Mouse (Mus musculus): Measurements from ENCODE around the gene Gm17571. TPM values are rescaled to one million over a fixed set of nuclear protein-coding genes. Genes with fewer than 3 reads are reported as not detected.

Gene Gm17571
- polyA plus RNA-seq, 1 experiment from 2014 or later = not detected

DNA sequence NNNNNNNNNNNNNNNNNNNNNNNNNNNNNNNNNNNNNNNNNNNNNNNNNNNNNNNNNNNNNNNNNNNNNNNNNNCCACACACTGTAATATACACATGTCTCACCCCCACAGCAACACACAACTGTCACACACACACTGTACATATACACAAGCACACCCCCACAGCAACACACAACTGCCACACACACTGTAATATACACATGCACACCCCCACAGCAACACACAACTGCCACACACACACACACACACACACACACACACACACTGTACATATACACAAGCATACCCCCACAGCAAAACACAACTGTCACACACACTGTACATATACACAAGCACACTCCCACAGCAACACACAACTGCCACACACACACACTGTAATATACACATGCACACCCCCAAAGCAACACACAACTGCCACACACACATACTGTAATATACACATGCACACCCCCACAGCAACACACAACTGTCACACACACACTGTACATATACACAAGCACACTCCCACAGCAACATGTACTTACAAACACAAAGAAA lies 32.3 kb downstream of the Gm17571 start:
- Histone ChIP-seq H3K4me3 (ENCODE audit: low read length) (no peak overlapping the region), H3K36me3 (ENCODE audit: control insufficient read depth, insufficient read depth, low read length) (0 out of 2 replicates have a peak, but pooled peaks cover 2% of the 10 kb centered on the region), H3K9ac (ENCODE audit: low read depth, low read length) (no peak overlapping the region), H3K4me2 (replicated peaks; ENCODE audit: low read depth, low read length) (no peak overlapping the region), H3K27ac (ENCODE audit: low read depth, low read length) (no peak overlapping the region), H3K4me1 (ENCODE audit: control insufficient read depth, insufficient read depth, low read length) (no peaks in the 10 kb centered on the region), H3K9me3 (ENCODE audit: control insufficient read depth, low read length) (no peaks in the 10 kb centered on the region), H3K27me3 (ENCODE audit: control insufficient read depth, insufficient read depth, low read length) (no peaks in the 10 kb centered on the region)
- no peak for ATAC-seq (ENCODE audit: low FRiP score, low TSS enrichment)

Other genes with a start within 250 kb of the Gm17571 start
- 7.1 and 9.6 TPM in 2 replicates for gene Jrkl, start 200.9 kb downstream of the Gm17571 start, polyA plus RNA-seq (2014; fragmentation: Nextera tagmentation; extraction: Ambion mirVana)
- 8.3 and 10.8 TPM in 2 replicates for gene Ccdc82, start 199.8 kb downstream of the Gm17571 start, polyA plus RNA-seq (2014; fragmentation: Nextera tagmentation; extraction: Ambion mirVana)
- 6.3 and 10.7 TPM in 2 replicates for gene Maml2, start 148.8 kb downstream of the Gm17571 start, polyA plus RNA-seq (2014; fragmentation: Nextera tagmentation; extraction: Ambion mirVana)